Mouse (Mus musculus) E14TG2a.4 (cell line): ENCODE results near the gene Vav1.

Source experiments
- CTCF ChIP-seq: conservative IDR thresholded peaks from 2 replicates; pipeline ENCODE4 v1.5.1; 2014; ENCODE audit warnings: low read length
- NANOG ChIP-seq: IDR thresholded peaks from 2 replicates; pipeline ENCODE4 v1.6.1; 2014; ENCODE audit warnings: borderline replicate concordance, low read length, mixed read lengths
- POU5F1 ChIP-seq: IDR thresholded peaks from 2 replicates; pipeline ENCODE4 v1.6.1; 2014; ENCODE audit warnings: low read length, borderline replicate concordance

GRCm38 (mm10) chr17:57292302-57292701 is 13.4 kb downstream of the Vav1 start:
- no peak for TF ChIP-seq CTCF
- TF ChIP-seq POU5F1: no peak
- no peak for TF ChIP-seq NANOG
